Comparison of ENCODE assay signal across 10 mouse cellular contexts in the genomic region with DNA sequence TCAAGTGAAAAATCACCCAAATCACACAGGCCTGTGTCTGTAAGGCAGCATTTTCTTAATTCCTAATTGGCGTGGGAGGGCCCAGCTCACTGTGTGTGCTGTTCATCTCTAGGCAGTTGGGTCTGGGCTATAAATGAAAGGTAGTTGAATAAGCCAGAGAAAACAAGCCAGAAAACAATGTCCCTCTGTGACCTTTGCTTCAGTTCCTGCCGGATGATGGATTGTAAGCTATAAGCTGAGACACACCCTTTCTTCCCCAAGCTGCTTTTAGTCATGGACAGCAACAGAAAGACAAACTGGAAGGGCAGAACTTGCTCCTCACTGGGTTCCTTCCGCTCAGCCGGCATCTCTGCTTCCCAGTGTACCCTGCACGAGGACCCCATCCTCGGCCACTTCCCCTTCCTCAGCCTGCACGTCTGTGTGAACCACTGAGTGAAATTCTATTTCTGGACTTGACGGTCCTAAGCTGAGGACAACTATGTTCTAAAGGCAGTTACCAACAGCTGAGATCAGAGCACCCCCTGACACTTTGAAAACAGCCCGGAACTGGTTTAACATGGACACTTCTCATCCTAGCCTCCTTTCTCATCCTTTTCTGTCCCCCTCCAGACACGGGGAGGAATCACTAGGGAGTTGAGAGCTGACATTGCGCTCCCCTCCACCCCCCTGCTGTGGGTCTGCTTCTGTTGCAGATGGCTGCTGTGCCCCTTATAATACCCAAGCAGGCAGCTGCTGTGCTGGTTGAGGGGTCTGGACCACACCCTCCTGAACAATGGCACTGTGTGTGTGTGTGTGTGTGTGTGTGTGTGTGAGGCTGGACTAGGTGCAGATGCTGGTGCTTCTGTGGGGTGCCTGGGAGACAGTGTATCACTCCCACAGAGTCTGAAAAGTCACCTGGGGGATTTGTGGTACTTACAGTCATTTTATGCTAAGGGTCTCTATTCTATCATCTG. TPM values are rescaled to one million over a fixed set of nuclear protein-coding genes. Genes with fewer than 3 reads are reported as not detected.
DNase-seq lines count a peak whose midpoint lies in the region; ATAC-seq lines count a peak whose summit lies in the region.
"Had no signal": no experiment of that assay in that cellular context is flagged by ENCODE, and none has a peak within 500 bp of the region (broad histone marks: within the 10 kb centered on the region; RNA-seq: fewer than 3 reads in every experiment).

No protein-coding gene starts in this region.

- H3K27me3 ChIP-seq in lung, embryonic 16.5 days (ENCODE audit: control insufficient read depth, insufficient read depth, low read depth, low read length): no peaks in the 10 kb centered on the region
- H3K27me3 ChIP-seq in heart, embryonic 11.5 days (ENCODE audit: control insufficient read depth, insufficient read depth, low read length): no peaks in the 10 kb centered on the region

- peaks cover 3% of the 10 kb centered on the region; the same call in 1 of the 2 replicates for H3K9me3 ChIP-seq in lung, embryonic 16.5 days (ENCODE audit: control insufficient read depth, low read length)
- no peaks in the 10 kb centered on the region for H3K9me3 ChIP-seq in heart, embryonic 11.5 days (replicated peaks; ENCODE audit: control insufficient read depth, low read length)

- H3K4me3 ChIP-seq in lung, embryonic 16.5 days (ENCODE audit: low read length): no peak overlapping the region
- H3K4me3 ChIP-seq in heart, embryonic 11.5 days (ENCODE audit: low read depth, low read length): no peak overlapping the region

- peaks cover 2% of the 10 kb centered on the region; the same call in 1 of the 2 replicates for H3K4me1 ChIP-seq in lung, embryonic 16.5 days (replicated peaks; ENCODE audit: control insufficient read depth, insufficient read depth, low read length)
- H3K4me1 ChIP-seq in heart, embryonic 11.5 days (ENCODE audit: control insufficient read depth, insufficient read depth, low read length): no peaks in the 10 kb centered on the region

- H3K27ac ChIP-seq in lung, embryonic 16.5 days (ENCODE audit: low read length): peak overlapping the region; percentile 44; the same call in 1 of the 2 replicates
- no peak overlapping the region for H3K27ac ChIP-seq in heart, embryonic 11.5 days (ENCODE audit: low read depth, low read length)

- H3K4me2 ChIP-seq in lung, embryonic 16.5 days (ENCODE audit: low read depth, low read length): no peak overlapping the region
- H3K4me2 ChIP-seq in heart, embryonic 11.5 days: no peak overlapping the region

- H3K9ac ChIP-seq in lung, embryonic 16.5 days (ENCODE audit: low read length): no peak overlapping the region
- H3K9ac ChIP-seq in heart, embryonic 11.5 days (ENCODE audit: low read depth, low read length): no peak overlapping the region

- peak; percentile 28 for ATAC-seq in lung, embryonic 16.5 days (ENCODE audit: low read depth)
- no peak for ATAC-seq in heart, embryonic 11.5 days (replicated peaks; ENCODE audit: insufficient number of reproducible peaks, low FRiP score, low TSS enrichment)

- no peak for DNase-seq in lung, postnatal 14 days
- peak; percentile 47 for DNase-seq in ZHBTc4 (ENCODE audit: low read depth, low spot score)
- DNase-seq in fibroblast of lung, adult 2 months (ENCODE audit: low read depth): peak; percentile 17
- DNase-seq in mesoderm, embryonic 11.5 days (ENCODE audit: low read depth, low spot score): peak; percentile 38
- DNase-seq in layer of hippocampus, postnatal 36 days: no peak
- DNase-seq in right cerebral cortex, postnatal 4 days: no peak
- DNase-seq: cerebellum, adult 2 months; gastrocnemius, postnatal 25 days had no signal

- 53% methylated on average over 11 of the region's 11 CpGs for whole genome bisulfite sequencing in lung, embryonic 16.5 days
- WGBS in heart, embryonic 11.5 days (ENCODE audit: insufficient replicate concordance): 64% methylated on average over 11 of the region's 11 CpGs

- no peaks in the 10 kb centered on the region for H3K36me3 ChIP-seq in lung, embryonic 16.5 days (ENCODE audit: control insufficient read depth, insufficient read depth, low read length)
- H3K36me3 ChIP-seq in heart, embryonic 11.5 days (ENCODE audit: control insufficient read depth, insufficient read depth, low read length): no peaks in the 10 kb centered on the region

RNA-seq across cellular contexts. Expression of a gene that starts 12.7 kb away (rescaled TPM):
- polyA plus RNA-seq in lung, embryonic 16.5 days (2015; fragmentation: Nextera tagmentation; extraction: Ambion mirVana): 0.39 and 1.0 TPM in 2 replicates
- total RNA-seq in layer of hippocampus, postnatal 36 days (2021): under 1 TPM; 0.37 to 0.88 TPM
- 1.6 and 2.0 TPM in 2 replicates for polyA plus RNA-seq in heart, embryonic 11.5 days (2014; fragmentation: Nextera tagmentation; extraction: Ambion mirVana)

Comparison
In these comparisons a context has a peak if more than half of its experiments do, and no peak if none do; other contexts are left out.
1. DNase-seq: peak in ZHBTc4 (single experiment), fibroblast of lung, adult 2 months (single experiment) and mesoderm, embryonic 11.5 days (single experiment); none in lung, postnatal 14 days (single experiment), layer of hippocampus, postnatal 36 days (0 of 2) and right cerebral cortex, postnatal 4 days (single experiment).